Mouse (Mus musculus): Measurements from ENCODE around the gene Sbf2. TPM values are rescaled to one million over a fixed set of nuclear protein-coding genes. Genes with fewer than 3 reads are reported as not detected.
A peak's percentile ranks its signal among the peaks of the same experiment; 100 is the strongest.

Gene Sbf2
- polyA plus RNA-seq, 1 experiment = 37.0 TPM

GRCm38 (mm10) chr7:110628611-110629354 lies 14.1 kb upstream of the Sbf2 start:
- Histone ChIP-seq H3K27ac (ENCODE audit: control insufficient read depth, insufficient read depth, low read depth, low read length) (no peak overlapping the region), H3K36me3 (ENCODE audit: control insufficient read depth, insufficient read depth, low read length) (no peaks in the 10 kb centered on the region), H3K4me1 (ENCODE audit: control insufficient read depth, insufficient read depth, low read length) (peaks cover 25% of the 10 kb centered on the region), H3K27me3 (ENCODE audit: control insufficient read depth, insufficient read depth, low read length) (no peaks in the 10 kb centered on the region), H3K4me3 (ENCODE audit: control insufficient read depth, low read depth, low read length) (peak overlapping the region; percentile 58)
- no peak for TF ChIP-seq POLR2A (IDR thresholded peaks at IDR 0.05; ENCODE audit: control insufficient read depth, low read depth, low read length)
- TF ChIP-seq CTCF (IDR thresholded peaks at IDR 0.05; ENCODE audit: control insufficient read depth, insufficient read depth, insufficient replicate concordance, low read depth, low read length) = no peak

- Histone ChIP-seq H3K4me1 (ENCODE audit: control insufficient read depth, insufficient read depth, low read length) (peaks cover 25% of the 10 kb centered on the region), H3K27me3 (ENCODE audit: control insufficient read depth, insufficient read depth, low read length) (no peaks in the 10 kb centered on the region), H3K27ac (ENCODE audit: control insufficient read depth, insufficient read depth, low read depth, low read length) (no peak overlapping the region), H3K4me3 (ENCODE audit: control insufficient read depth, low read depth, low read length) (peak overlapping the region; percentile 58), H3K36me3 (ENCODE audit: control insufficient read depth, insufficient read depth, low read length) (no peaks in the 10 kb centered on the region)
- TF ChIP-seq POLR2A (IDR thresholded peaks at IDR 0.05; ENCODE audit: control insufficient read depth, low read depth, low read length) (no peak), CTCF (IDR thresholded peaks at IDR 0.05; ENCODE audit: control insufficient read depth, insufficient read depth, insufficient replicate concordance, low read depth, low read length) (no peak)
Measured at GRCm38 (mm10) chr7:110628273-110628600, 13.5 kb upstream of the Sbf2 start.

DNA sequence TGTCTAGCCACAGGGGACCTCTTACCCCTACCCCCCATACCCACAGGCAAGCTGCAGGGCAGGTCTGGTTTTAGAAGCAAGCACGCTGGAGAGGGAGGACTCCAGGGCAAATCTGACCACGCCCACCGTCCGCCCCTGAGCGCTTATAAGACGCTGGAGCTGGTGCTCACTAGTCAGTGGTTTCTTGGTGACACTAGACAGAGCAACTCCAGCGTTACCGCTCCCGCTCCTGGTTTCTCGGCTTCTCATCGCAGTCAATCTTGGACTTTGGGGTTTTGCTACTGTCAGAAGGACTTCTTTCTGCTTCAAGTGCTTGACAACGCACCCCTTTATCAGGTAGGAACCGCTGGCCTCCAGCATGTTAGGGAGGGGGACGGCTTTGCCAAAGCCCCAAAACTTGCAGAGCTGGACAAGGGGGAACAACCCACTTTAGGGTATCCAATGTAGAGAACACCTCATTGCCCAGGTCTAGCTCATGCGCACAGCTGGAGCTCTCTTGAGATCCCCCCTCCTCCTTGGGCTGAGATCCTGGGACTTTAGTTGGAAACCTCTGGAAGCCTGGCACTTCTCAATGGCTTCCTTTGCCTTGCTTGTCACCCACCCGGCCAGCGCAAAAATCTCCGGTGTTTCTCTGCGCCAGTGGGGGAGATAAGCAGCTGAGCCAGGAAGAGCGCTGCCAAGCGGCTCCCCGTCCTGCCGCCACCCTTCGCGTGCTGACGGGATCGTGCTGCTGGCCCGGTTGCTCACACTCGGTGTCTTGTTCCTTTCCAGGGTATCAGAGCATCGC lies 13.0 kb upstream of the Sbf2 start, which contains the start of gene Adm:
TSS of gene Adm (plus strand) at position 176 of the 787 bp plus-strand sequence.
- no peak for TF ChIP-seq CTCF (IDR thresholded peaks at IDR 0.05; ENCODE audit: control insufficient read depth, insufficient read depth, insufficient replicate concordance, low read depth, low read length)
- peak; percentile 48; the same call in 1 of the 2 replicates for TF ChIP-seq POLR2A (IDR thresholded peaks at IDR 0.05; ENCODE audit: control insufficient read depth, low read depth, low read length)
- Histone ChIP-seq H3K27me3 (ENCODE audit: control insufficient read depth, insufficient read depth, low read length) (no peaks in the 10 kb centered on the region), H3K4me1 (ENCODE audit: control insufficient read depth, insufficient read depth, low read length) (peaks cover 25% of the 10 kb centered on the region), H3K4me3 (ENCODE audit: control insufficient read depth, low read depth, low read length) (peak within 1 kb of the TSS; percentile 58), H3K36me3 (ENCODE audit: control insufficient read depth, insufficient read depth, low read length) (no peaks in the 10 kb centered on the region), H3K27ac (ENCODE audit: control insufficient read depth, insufficient read depth, low read depth, low read length) (no peak within 1 kb of the TSS)

DNA sequence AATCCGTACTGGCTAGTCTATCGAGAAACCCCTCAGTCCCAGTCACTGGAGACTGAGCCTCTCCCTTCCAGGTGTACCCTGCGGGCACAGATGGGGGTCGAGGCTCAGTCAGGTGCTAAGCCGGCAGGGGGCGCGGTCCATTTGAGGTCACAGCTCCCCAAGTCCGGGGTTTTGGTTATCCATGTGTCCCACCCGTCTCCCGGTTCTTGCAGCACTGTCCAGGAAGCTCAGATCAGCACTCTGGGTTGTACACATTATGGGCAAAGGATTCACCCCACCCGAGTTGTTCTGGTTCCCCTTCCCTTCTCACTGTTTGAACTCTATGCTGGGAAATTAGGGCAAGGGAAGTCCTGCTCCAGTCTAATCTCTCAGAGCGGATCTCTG lies 12.4 kb upstream of the Sbf2 start:
- no peak overlapping the region for H3K27ac ChIP-seq (ENCODE audit: control insufficient read depth, insufficient read depth, low read depth, low read length)
- H3K4me3 ChIP-seq (ENCODE audit: control insufficient read depth, low read depth, low read length) = no peak overlapping the region; the same call in 1 of the 2 replicates
- no peaks in the 10 kb centered on the region for H3K27me3 ChIP-seq (ENCODE audit: control insufficient read depth, insufficient read depth, low read length)
- H3K36me3 ChIP-seq (ENCODE audit: control insufficient read depth, insufficient read depth, low read length) = no peaks in the 10 kb centered on the region
- peaks cover 25% of the 10 kb centered on the region for H3K4me1 ChIP-seq (ENCODE audit: control insufficient read depth, insufficient read depth, low read length)
- TF ChIP-seq CTCF (IDR thresholded peaks at IDR 0.05; ENCODE audit: control insufficient read depth, insufficient read depth, insufficient replicate concordance, low read depth, low read length) (peak; percentile 12; the same call in 1 of the 2 replicates), POLR2A (IDR thresholded peaks at IDR 0.05; ENCODE audit: control insufficient read depth, low read depth, low read length) (no peak)

- H3K36me3 ChIP-seq (ENCODE audit: control insufficient read depth, insufficient read depth, low read length) = no peaks in the 10 kb centered on the region
Measured at GRCm38 (mm10) chr7:110626186-110627098, 11.7 kb upstream of the Sbf2 start.

DNA sequence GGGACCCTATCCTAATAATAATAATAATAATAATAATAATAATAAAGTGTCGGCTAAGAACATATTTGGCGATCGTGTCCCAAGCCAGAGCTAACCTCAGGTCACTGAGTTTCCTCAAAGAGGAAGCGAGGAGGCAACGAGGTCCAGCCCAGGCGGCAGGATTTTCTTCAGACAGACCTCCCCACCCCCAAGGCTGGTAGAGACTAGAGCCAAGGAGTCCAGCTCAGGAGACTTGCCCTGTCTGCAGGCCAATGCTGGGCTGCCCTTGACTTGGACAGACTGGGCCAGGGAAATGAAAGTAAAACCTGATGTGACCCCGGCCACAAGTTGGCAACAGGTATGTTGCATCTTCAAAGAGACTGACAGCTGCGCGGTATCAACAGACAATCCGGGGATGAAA lies 10.8 kb upstream of the Sbf2 start:
- no peaks in the 10 kb centered on the region for H3K27me3 ChIP-seq (ENCODE audit: control insufficient read depth, insufficient read depth, low read length)
- H3K27ac ChIP-seq (ENCODE audit: control insufficient read depth, insufficient read depth, low read depth, low read length) = no peak overlapping the region
- no peaks in the 10 kb centered on the region for H3K36me3 ChIP-seq (ENCODE audit: control insufficient read depth, insufficient read depth, low read length)
- TF ChIP-seq POLR2A (IDR thresholded peaks at IDR 0.05; ENCODE audit: control insufficient read depth, low read depth, low read length) (no peak), CTCF (IDR thresholded peaks at IDR 0.05; ENCODE audit: control insufficient read depth, insufficient read depth, insufficient replicate concordance, low read depth, low read length) (no peak)
- no peak overlapping the region for H3K4me3 ChIP-seq (ENCODE audit: control insufficient read depth, low read depth, low read length)
- H3K4me1 ChIP-seq (ENCODE audit: control insufficient read depth, insufficient read depth, low read length) = peaks cover 20% of the 10 kb centered on the region

More at GRCm38 (mm10) chr7:110626186-110627098, 11.7 kb upstream of the Sbf2 start:
- Histone ChIP-seq H3K27me3 (ENCODE audit: control insufficient read depth, insufficient read depth, low read length) (no peaks in the 10 kb centered on the region), H3K4me3 (ENCODE audit: control insufficient read depth, low read depth, low read length) (peak overlapping the region; percentile 33), H3K4me1 (ENCODE audit: control insufficient read depth, insufficient read depth, low read length) (peaks cover 24% of the 10 kb centered on the region), H3K27ac (ENCODE audit: control insufficient read depth, insufficient read depth, low read depth, low read length) (no peak overlapping the region)
- no peak for TF ChIP-seq CTCF (IDR thresholded peaks at IDR 0.05; ENCODE audit: control insufficient read depth, insufficient read depth, insufficient replicate concordance, low read depth, low read length)
- no peak for TF ChIP-seq POLR2A (IDR thresholded peaks at IDR 0.05; ENCODE audit: control insufficient read depth, low read depth, low read length)
